Mouse (Mus musculus): ENCODE data around the gene Fkbp1a. TPM values are rescaled to one million over a fixed set of nuclear protein-coding genes. Genes with fewer than 3 reads are reported as not detected.

Gene Fkbp1a
- polyA plus RNA-seq, 1 experiment from 2014 or later: 610 TPM

DNA sequence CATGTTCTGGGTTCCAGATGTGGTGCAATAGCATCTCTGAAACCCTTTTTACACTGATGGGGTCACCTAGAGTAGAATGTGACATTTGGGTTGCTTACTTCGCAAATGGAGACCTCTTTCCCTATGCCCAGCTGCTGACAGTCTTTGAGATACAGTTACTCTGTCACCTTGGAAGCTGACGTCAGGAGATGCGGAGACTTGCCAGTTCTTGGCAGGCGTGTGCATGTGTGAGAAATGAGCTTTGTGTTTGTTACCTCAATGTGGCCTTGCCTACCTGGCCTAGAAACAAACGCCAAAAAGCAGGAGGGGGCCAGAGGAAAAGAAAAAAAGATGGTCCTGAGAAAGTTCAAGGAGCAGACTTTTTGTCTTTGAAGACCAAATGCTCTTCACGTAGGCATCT lies 24.6 kb downstream of the Fkbp1a start:
- H3K27me3 ChIP-seq (ENCODE audit: control insufficient read depth, insufficient read depth, low read length): no peaks in the 10 kb centered on the region
- ATAC-seq (ENCODE audit: low FRiP score) (no peak), DNase-seq (ENCODE audit: low spot score) (no peak)
- 84% methylated on average over 6 of the region's 6 CpGs for WGBS
- no peaks in the 10 kb centered on the region for H3K9me3 ChIP-seq (ENCODE audit: control insufficient read depth, low read length)
- H3K4me1 ChIP-seq (replicated peaks; ENCODE audit: control insufficient read depth, insufficient read depth, low read length): no peaks in the 10 kb centered on the region
- no peak overlapping the region for H3K27ac ChIP-seq (ENCODE audit: low read depth, low read length)
- H3K36me3 ChIP-seq (ENCODE audit: control insufficient read depth, insufficient read depth, low read length): no peaks in the 10 kb centered on the region
- H3K4me3 ChIP-seq (ENCODE audit: low read depth, low read length): no peak overlapping the region
- H3K9ac ChIP-seq (ENCODE audit: low read depth, low read length): no peak overlapping the region
- no peak overlapping the region for H3K4me2 ChIP-seq (replicated peaks; ENCODE audit: low read depth, low read length)

DNA sequence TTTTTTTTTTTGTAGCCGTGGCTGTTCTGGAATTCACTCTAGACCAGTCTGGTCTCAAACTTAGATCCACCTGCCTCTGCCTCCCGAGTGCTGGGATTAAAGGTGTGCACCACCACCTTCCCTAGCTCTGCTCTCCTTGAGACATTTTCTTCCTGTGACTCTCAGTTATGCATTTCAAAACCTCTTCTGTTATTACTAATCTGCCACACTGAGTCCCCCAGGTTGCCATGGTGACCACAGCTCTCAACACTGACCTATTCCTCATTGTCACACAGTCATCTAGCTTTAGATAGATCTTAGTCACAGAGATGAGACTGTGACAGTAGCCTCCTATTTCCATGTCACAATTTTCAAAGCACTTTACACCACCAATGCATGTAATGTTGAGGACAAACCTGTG lies 27.2 kb downstream of the Fkbp1a start:
- Histone ChIP-seq H3K27me3 (ENCODE audit: control insufficient read depth, insufficient read depth, low read length) (no peaks in the 10 kb centered on the region), H3K4me1 (replicated peaks; ENCODE audit: control insufficient read depth, insufficient read depth, low read length) (no peaks in the 10 kb centered on the region), H3K9me3 (ENCODE audit: control insufficient read depth, low read length) (no peaks in the 10 kb centered on the region), H3K27ac (ENCODE audit: low read depth, low read length) (no peak overlapping the region), H3K4me3 (ENCODE audit: low read depth, low read length) (no peak overlapping the region), H3K36me3 (ENCODE audit: control insufficient read depth, insufficient read depth, low read length) (no peaks in the 10 kb centered on the region), H3K4me2 (replicated peaks; ENCODE audit: low read depth, low read length) (no peak overlapping the region), H3K9ac (ENCODE audit: low read depth, low read length) (no peak overlapping the region)
- DNase-seq (ENCODE audit: low spot score) (no peak), ATAC-seq (ENCODE audit: low FRiP score) (no peak)
- 87% methylated on average over 2 of the region's 2 CpGs for WGBS

DNA sequence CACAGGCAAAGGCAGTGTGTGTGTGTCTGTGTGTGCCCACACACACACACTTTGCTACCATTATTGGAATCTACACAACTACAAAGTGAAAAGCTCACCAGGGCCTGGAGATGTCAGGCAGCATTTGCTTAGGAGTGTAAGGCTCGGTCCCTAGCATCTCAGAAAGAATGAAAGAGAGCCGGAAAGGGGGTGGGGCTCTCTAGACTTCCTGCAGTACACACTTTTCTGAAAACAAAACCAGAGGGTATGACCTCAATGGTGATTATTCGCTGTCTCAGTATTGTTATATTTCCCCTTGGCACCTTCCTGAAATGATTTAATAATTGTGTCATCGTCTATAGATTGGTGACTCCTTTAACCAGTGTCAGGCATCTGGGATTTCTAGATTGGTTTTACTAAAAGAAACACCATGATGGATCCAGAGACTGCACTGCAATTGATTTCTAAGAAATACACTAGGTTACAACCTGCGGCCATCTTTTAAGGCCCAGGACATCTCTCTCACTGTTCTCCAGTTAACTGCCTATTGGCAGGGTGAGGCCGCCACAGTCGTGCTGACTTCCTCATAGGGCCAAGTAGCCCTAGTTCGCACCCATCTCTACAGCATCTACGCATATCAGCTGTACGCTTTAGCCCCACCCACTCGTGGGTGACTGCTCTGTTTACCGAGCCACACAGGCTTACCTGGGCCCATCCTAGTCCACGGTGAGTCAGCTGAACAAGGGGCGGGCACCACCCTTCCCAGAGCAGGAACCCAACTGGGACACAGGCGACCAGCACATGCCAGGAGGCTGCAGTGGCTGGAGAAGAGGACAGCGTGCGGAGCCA lies 29.8 kb downstream of the Fkbp1a start, which contains the start of gene Sdcbp2:
TSS of gene Sdcbp2 (plus strand) at position 750 of the 828 bp plus-strand sequence.
- H3K9ac ChIP-seq (ENCODE audit: low read depth, low read length): no peak within 1 kb of the TSS
- H3K9me3 ChIP-seq (ENCODE audit: control insufficient read depth, low read length): no peaks in the 10 kb centered on the region
- H3K4me3 ChIP-seq (ENCODE audit: low read depth, low read length): no peak within 1 kb of the TSS
- no peak within 1 kb of the TSS for H3K27ac ChIP-seq (ENCODE audit: low read depth, low read length)
- H3K36me3 ChIP-seq (ENCODE audit: control insufficient read depth, insufficient read depth, low read length): no peaks in the 10 kb centered on the region
- DNase-seq (ENCODE audit: low spot score) (no peak), ATAC-seq (ENCODE audit: low FRiP score) (no peak)
- no peaks in the 10 kb centered on the region for H3K27me3 ChIP-seq (ENCODE audit: control insufficient read depth, insufficient read depth, low read length)
- whole genome bisulfite sequencing: 75% methylated on average over 17 of the region's 17 CpGs
- 0 out of 2 replicates have a peak, but pooled peaks cover 2% of the 10 kb centered on the region for H3K4me1 ChIP-seq (replicated peaks; ENCODE audit: control insufficient read depth, insufficient read depth, low read length)
- H3K4me2 ChIP-seq (replicated peaks; ENCODE audit: low read depth, low read length): no peak within 1 kb of the TSS

DNA sequence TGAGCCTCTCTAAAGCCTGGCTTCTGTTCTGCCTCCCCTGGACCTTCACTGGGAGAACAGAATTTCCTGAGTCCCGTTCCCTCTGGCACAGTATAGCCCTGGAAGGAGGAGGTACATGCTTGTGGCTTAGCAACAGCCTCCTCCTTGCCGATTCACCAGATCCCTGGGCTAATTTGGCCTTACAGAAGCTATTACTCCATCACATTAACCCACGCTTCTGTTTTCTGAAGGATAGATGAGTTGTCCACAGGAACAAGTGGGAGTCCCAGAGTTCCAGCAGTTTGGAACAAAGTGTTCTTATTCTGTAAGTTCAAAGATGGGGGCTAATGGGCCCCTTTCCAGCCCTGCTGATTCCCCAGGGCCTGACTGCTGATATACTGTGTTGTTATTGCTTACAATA lies 31.4 kb downstream of the Fkbp1a start:
- H3K36me3 ChIP-seq (ENCODE audit: control insufficient read depth, insufficient read depth, low read length): no peaks in the 10 kb centered on the region
- H3K4me3 ChIP-seq (ENCODE audit: low read depth, low read length): no peak overlapping the region
- H3K27me3 ChIP-seq (ENCODE audit: control insufficient read depth, insufficient read depth, low read length): no peaks in the 10 kb centered on the region
- H3K9ac ChIP-seq (ENCODE audit: low read depth, low read length): no peak overlapping the region
- H3K9me3 ChIP-seq (ENCODE audit: control insufficient read depth, low read length): no peaks in the 10 kb centered on the region
- 0 out of 2 replicates have a peak, but pooled peaks cover 2% of the 10 kb centered on the region for H3K4me1 ChIP-seq (replicated peaks; ENCODE audit: control insufficient read depth, insufficient read depth, low read length)
- DNase-seq (ENCODE audit: low spot score) (no peak), ATAC-seq (ENCODE audit: low FRiP score) (no peak)
- no peak overlapping the region for H3K27ac ChIP-seq (ENCODE audit: low read depth, low read length)
- no peak overlapping the region for H3K4me2 ChIP-seq (replicated peaks; ENCODE audit: low read depth, low read length)
- 64% methylated on average over 3 of the region's 3 CpGs for WGBS

DNA sequence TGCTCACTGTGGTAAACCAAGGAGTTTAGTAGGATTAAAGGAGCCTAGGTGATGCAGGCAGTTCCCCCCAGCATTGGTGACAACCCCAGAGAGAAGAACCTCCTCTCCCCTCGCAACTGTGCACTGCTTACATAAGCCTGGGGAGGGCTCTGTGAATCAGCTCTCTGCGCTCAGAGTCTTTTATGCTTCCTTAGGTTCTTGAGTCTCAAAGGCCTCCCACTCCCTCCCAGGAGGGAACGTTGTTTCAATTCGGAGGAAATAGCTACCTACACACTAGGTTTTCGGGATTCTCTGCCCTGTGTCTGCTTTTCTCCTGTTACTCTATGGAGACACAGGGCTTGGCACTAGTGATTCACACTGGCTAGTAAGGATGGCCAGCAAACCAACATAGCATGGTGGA lies 32.3 kb downstream of the Fkbp1a start:
- Histone ChIP-seq H3K4me1 (replicated peaks; ENCODE audit: control insufficient read depth, insufficient read depth, low read length) (0 out of 2 replicates have a peak, but pooled peaks cover 2% of the 10 kb centered on the region), H3K27ac (ENCODE audit: low read depth, low read length) (no peak overlapping the region), H3K9me3 (ENCODE audit: control insufficient read depth, low read length) (no peaks in the 10 kb centered on the region), H3K9ac (ENCODE audit: low read depth, low read length) (no peak overlapping the region), H3K4me2 (replicated peaks; ENCODE audit: low read depth, low read length) (no peak overlapping the region), H3K27me3 (ENCODE audit: control insufficient read depth, insufficient read depth, low read length) (no peaks in the 10 kb centered on the region), H3K4me3 (ENCODE audit: low read depth, low read length) (no peak overlapping the region), H3K36me3 (ENCODE audit: control insufficient read depth, insufficient read depth, low read length) (no peaks in the 10 kb centered on the region)
- 64% methylated on average over 5 of the region's 5 CpGs for WGBS
- ATAC-seq (ENCODE audit: low FRiP score) (no peak), DNase-seq (ENCODE audit: low spot score) (no peak)

DNA sequence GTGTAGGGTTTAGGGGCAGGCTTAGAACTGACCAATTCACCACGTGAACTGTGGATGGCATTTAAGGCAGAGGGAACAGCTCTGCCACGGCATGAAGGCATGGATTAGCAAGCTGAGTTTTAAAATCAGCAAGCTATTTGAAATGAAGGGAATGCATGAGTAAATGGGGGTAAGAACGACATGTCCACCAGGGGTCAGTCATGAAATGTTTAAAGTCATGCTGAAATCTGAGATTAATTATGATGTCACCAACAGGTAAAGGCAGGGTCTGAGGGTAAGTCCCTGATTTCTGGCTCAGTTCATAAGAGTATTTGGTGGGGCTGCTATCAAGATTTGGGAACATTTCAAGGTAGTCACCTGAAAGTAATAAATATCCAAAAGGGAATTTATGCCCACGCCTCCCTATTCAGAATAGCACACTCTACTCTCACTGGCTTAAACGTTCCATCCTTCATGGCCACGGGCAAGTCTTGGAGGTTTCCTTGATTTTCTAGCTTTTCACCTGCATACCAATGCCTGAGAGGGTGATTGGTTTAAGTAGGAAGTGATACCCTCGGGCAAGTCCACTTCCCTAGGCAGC lies 32.9 kb downstream of the Fkbp1a start:
- Histone ChIP-seq H3K9ac (ENCODE audit: low read depth, low read length) (peak overlapping the region; percentile 29; the same call in 1 of the 2 replicates), H3K4me2 (replicated peaks; ENCODE audit: low read depth, low read length) (peak overlapping the region; percentile 78), H3K4me3 (ENCODE audit: low read depth, low read length) (peak overlapping the region; percentile 39), H3K4me1 (replicated peaks; ENCODE audit: control insufficient read depth, insufficient read depth, low read length) (0 out of 2 replicates have a peak, but pooled peaks cover 2% of the 10 kb centered on the region), H3K9me3 (ENCODE audit: control insufficient read depth, low read length) (no peaks in the 10 kb centered on the region), H3K27me3 (ENCODE audit: control insufficient read depth, insufficient read depth, low read length) (no peaks in the 10 kb centered on the region), H3K36me3 (ENCODE audit: control insufficient read depth, insufficient read depth, low read length) (no peaks in the 10 kb centered on the region), H3K27ac (ENCODE audit: low read depth, low read length) (peak overlapping the region; percentile 53; the same call in 1 of the 2 replicates)
- ATAC-seq (ENCODE audit: low FRiP score): peak; percentile 8; the same call in 1 of the 2 replicates
- DNase-seq (ENCODE audit: low spot score): peak; percentile 58
- 29% methylated on average over 7 of the region's 7 CpGs for WGBS

DNA sequence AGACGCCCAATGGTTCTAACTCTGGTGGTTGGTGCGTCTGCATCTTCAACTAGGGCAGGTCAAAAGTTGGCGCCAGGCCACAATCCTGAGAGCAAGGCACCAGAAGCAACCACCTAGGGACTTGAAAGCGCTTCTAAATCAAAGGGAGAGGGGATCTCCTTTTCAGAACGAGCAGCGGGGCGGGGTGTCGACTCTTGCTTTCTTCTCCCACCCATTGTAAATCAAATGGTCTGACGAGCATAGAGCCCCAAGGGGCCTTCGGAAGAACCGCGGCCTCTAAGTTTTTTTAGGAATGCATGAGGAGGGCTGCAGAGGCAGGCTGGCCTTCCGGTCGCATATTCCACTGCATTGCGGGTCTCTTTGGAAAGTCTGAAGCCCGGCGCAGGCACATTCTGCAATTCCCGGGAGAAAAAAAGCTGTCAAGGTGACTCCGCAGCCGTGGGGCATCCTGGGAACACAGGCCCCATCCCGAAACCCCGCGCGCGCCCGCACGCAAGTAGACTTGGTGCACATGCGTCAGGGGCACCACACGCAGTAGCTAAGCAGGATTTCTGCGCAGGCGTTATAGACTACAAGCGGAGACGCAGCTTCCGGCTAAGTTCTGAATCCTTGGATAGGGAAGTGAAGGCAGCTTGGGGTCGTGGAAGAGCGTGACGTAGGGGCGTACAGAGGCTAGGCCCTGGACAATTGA lies 33.6 kb downstream of the Fkbp1a start:
- Histone ChIP-seq H3K4me2 (replicated peaks; ENCODE audit: low read depth, low read length) (peak overlapping the region; percentile 78), H3K9me3 (ENCODE audit: control insufficient read depth, low read length) (no peaks in the 10 kb centered on the region), H3K4me1 (replicated peaks; ENCODE audit: control insufficient read depth, insufficient read depth, low read length) (0 out of 2 replicates have a peak, but pooled peaks cover 2% of the 10 kb centered on the region), H3K36me3 (ENCODE audit: control insufficient read depth, insufficient read depth, low read length) (no peaks in the 10 kb centered on the region), H3K27ac (ENCODE audit: low read depth, low read length) (peak overlapping the region; percentile 53), H3K4me3 (ENCODE audit: low read depth, low read length) (peak overlapping the region; percentile 39), H3K9ac (ENCODE audit: low read depth, low read length) (peak overlapping the region; percentile 29), H3K27me3 (ENCODE audit: control insufficient read depth, insufficient read depth, low read length) (no peaks in the 10 kb centered on the region)
- under 1% methylated on average over 38 of the region's 38 CpGs for WGBS
- peak; percentile 85 for DNase-seq (ENCODE audit: low spot score)
- peak; percentile 94 for ATAC-seq (ENCODE audit: low FRiP score)

DNA sequence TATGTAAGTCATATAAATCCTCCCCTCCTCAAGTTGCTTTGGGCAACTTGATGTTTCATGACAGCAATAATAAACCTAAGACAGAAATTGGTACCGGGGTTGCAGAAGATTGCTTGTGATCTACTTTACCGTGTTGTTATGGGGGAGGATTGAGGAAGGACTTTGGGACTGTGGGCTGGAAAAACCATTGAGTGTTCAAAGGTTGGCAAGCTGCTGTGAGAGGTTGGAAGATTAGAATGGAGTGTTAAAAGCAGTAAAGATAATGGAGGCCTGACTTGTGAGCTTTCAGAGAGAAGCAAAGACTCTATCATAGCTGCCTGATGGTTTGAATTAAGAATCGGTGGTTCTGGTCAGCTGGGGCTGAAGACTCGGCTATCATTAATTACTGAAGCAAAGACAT lies 36.9 kb downstream of the Fkbp1a start:
- H3K9me3 ChIP-seq (ENCODE audit: control insufficient read depth, low read length): no peaks in the 10 kb centered on the region
- 0 out of 2 replicates have a peak, but pooled peaks cover 2% of the 10 kb centered on the region for H3K4me1 ChIP-seq (replicated peaks; ENCODE audit: control insufficient read depth, insufficient read depth, low read length)
- 90% methylated on average over 4 of the region's 4 CpGs for WGBS
- H3K27ac ChIP-seq (ENCODE audit: low read depth, low read length): no peak overlapping the region
- H3K9ac ChIP-seq (ENCODE audit: low read depth, low read length): no peak overlapping the region
- ATAC-seq (ENCODE audit: low FRiP score): no peak
- H3K4me3 ChIP-seq (ENCODE audit: low read depth, low read length): no peak overlapping the region
- no peaks in the 10 kb centered on the region for H3K36me3 ChIP-seq (ENCODE audit: control insufficient read depth, insufficient read depth, low read length)
- DNase-seq (ENCODE audit: low spot score): no peak
- H3K27me3 ChIP-seq (ENCODE audit: control insufficient read depth, insufficient read depth, low read length): no peaks in the 10 kb centered on the region
- H3K4me2 ChIP-seq (replicated peaks; ENCODE audit: low read depth, low read length): no peak overlapping the region

Measured in hindbrain, embryonic 11.5 days (tissue).